Mouse (Mus musculus): ENCODE data around the gene Prdx6.

The Prdx6 gene

DNA sequence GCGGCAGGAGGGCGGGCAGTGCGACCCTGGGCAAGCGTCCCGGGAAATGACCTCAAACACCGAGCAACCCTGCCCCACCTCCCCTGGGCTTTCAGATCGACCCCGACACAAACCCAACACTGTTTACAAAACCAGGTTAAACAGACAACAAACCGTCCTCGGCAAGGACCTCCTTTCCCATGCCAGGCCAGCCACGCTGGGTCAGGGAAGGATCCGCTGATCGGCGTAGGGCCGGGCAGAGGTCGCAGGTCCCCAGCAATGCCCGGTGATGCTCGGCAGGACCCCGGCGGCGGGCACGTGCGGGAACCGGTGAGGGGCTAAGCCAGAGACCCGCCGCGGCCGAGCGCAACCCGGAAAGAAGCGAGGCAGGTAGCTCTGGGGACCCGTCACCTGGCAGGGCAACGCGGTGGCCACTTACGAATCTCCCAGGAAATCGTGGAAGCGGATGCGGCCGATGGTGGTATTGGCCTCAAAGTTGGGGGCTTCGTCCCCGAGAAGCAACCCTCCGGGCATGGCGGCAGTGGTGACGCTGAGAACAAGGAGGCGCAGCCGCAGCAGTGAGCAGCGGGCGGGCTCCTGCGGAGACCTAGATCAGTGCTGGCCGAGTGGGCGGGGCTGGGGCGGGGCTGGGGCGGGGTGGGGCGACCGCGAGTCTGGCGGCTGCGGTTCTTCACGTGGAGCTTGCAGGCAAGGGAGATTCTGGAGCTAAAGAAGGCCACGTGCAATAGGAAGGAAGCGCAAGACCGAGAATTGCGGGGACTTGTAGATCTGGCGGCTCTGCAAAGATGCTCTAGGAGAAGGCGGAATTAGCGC is at the start of gene Prdx6:
Prdx6 (minus strand) TSS at position 616 of the 813 bp plus-strand sequence.
- DNase-seq: peak; percentile 99

DNA sequence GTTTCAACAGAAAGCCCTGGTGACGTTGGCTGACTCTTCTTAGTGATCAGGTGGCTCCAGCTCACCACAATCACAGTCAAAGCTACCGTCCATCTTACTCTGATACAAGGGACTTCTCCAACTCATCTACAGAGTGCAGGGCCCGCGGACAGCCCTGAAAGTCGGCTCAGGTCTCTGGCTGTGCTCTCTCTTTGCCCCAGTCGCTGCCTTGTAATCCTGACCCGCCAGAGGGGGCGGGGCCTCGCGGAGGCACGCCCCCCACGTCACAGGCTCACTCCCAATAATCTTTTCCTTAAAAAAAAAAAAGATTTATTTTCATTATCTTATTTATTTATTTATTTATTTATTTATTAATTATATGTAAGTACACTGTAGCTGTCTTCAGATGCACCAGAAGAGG is 37.2 kb upstream of the Prdx6 start:
- no peak for DNase-seq

DNA sequence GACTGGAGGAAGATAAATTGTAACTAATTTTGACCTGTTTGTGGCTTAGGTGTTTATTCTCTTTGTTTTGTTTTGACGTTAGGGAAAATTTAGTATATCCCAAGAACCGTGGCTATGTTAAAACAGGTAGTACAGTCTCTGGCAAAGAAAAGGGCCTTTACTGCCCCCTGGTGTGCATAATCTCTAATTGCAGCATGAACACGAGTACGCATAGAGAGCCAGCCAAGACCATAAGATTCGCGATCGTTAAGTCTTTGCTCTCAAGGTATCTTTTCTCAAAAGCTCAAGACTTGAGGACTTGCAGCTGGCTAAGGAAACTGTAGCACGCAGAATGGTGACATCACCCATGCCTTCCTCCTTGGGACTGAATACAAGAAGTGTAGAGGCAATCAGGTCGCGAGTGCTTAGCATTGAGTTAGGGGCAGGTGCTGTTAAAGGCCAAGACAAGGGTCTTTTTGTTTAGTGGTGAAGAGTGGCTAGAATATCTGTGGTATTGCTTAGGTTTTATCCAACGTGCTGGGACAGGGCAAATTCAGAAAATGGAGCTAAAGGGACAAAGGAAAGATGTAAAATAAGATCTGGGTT is 35.8 kb upstream of the Prdx6 start:
- no peak for DNase-seq

DNA sequence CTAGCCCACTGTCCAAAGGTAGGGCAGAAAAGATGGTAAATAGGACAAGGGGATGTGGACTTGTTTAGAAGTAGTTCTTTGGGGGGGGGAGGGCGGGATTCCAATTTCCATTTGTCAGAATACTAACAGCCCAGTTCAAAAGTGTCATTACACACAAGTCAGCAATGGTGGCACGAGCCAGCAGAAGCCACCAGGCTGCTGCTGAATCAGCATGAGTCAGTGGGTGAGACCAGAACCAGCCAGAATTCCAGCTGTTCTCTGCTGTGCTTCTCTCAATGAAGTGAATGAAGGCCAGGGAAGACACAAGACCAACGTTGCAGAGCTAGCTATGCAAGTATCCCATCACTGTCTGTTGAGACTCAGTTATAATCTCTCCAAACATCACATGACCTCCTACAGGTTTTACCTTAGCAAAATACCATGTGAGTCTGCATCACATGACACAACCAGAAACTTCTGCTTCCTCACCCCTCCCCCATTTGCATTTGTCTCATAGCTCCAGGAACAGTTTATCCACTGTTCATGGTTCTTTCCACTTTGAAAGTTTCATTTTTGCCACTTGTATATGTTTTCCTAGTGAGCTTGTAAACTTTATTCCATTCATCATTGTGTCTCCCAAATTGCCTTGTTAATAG is 30.2 kb upstream of the Prdx6 start:
- DNase-seq: peak; percentile 58

DNA sequence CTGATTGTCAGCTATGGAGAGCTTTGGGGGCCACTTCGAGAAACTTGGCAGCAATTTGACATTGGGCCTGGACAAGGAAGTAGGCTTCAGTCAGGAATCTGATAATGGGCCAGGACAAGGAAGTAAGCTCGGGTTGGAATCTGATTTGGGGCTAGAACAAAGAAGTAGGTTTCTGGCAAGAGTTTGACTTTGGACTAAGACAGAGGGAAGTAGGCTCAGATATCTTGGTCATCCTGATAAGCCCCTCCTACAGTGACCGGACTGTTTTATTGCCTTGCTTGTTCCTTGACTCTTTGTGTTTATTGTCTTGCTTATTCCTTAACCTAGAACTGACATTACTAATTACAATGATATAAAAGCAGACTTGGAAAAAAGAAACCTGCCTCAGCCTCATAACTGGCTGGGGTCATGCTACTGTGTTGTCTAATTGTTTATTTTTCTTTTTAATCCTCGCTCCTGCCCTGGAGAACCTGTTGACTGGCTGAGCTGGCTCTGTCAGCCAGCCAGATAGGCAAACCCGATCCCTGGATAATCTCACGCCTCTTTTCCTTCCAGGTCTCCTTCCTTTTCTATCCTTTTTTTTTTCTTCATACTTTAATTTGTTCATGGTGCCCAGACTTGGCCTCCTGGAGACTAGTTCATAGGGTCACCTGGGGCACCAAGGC is 28.4 kb upstream of the Prdx6 start:
- peak; percentile 34 for DNase-seq

DNA sequence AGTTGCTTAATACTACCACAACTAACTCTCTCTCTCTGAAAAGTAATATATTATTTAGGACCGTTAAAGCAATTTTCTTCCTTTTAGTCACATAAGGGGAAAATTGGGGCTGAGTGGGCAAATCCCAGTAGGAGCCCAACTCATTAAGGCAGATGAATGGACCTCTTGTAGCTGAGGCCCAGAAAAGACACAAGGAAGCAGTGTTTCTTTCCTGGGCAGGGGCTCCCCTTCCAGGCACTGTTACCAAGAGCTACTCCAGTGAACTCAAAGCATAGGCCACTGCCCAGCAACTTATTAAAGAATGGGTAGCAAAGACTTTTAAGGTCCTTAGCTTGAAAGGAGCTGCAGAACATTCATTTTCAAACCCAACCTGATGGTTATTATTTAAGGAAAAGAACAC is 22.5 kb upstream of the Prdx6 start:
- DNase-seq: peak; percentile 44

DNA sequence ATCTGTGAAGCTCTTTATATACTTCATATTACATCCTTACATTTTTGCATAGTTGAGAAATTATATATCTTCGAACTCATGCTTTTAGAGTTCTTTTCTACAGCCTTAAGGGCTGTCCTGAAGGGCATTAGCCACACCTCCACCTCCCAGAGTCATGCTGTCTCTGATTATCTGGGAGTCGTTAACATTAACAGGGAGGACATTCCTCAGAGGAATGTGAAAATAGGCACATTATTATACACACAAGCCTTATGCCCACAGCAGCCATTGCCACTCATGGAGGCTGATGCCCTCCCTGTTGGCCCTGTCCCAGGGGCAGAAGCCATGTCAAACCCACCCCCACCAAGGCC is 20.4 kb upstream of the Prdx6 start:
- DNase-seq: no peak

DNA sequence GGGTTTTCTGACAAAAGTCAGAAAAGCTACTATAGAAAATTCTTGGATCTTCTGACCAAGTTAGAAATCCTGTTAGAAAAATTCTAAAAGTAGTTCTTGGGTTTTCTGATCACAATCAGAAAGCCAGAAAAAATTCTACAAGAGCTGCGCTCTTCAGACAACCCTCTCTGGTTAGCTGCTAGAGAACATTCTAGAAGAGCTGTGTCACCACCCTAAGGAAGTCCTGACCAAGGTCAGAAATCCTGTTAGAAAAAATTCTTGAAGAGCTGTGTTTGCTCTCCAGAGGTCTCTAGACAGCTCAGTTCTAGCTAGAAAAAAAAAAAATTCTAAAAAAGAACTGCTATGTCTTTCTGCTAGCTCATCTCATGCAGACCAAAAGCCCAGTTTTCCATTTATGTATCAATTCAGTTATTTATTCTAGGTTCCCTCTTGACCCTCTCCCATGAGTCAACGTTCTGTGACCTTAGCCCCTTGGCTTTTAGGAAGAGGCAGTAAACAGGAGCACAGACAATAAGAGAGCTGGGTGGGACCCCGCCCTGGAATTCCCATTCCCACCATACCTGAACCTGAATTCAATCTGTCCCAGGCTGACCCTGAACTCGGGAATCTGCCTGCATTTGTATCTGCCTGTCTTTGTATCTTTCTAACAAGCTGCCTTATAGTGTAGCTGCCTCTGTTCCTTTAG is 19.9 kb upstream of the Prdx6 start:
- peak; percentile 59 for DNase-seq

DNA sequence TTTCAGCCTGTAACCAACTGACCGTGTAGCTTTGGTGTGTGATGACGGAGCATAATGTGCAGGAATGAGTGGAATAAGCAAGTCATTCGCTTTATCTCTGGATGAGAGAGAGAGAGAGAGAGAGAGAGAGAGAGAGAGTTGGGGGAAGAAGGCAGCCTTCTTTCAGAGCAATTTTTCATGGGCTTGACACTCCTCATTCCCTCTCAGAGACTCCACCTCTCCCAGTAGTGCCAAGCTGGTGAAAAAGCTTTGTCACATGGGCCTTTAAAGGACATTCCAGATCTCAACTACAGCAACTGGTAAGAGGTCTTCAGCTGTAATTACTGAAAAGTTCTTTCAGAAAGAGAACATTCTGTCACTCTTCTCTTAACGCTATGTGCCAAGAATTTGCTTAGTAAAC is 18.3 kb upstream of the Prdx6 start:
- peak; percentile 90 for DNase-seq

DNA sequence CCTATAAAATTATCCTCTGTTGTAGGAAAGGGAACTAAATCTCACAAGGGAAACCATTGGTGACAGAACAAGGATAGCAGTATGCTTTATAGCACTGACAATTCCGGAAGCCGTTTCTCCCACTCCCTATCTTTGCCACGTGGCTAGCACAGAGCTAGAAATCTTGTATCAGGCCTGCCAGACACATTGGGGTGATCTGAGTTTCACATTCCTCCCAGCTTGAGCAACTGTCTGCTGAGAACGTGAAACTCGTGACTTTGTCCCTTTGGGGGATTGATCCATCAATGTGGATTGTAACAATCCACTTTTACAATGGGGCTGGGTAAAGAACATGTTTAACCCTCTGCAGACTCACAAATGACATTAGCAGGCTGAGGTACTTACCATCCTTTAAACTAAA is 17.9 kb upstream of the Prdx6 start:
- DNase-seq: peak; percentile 92

DNA sequence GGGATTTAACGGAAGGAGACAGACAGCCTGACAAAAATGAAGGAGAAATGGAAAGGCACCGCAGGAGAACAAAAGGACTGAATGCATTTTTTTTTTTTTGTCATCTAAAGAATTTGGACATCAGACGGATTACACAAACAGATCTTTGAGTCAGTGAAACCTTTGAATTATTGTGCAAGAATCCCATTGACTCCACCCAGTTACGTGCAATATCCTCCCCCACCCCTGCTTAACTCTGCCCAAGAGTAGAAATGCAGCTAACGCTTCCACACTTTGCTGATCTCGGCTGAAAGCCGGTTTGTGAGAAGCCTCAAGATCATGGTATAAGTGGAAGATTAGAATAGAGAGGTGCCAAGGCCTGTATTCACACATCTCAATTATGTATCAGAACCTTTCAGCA is 17.1 kb upstream of the Prdx6 start:
- DNase-seq: peak; percentile 74

DNA sequence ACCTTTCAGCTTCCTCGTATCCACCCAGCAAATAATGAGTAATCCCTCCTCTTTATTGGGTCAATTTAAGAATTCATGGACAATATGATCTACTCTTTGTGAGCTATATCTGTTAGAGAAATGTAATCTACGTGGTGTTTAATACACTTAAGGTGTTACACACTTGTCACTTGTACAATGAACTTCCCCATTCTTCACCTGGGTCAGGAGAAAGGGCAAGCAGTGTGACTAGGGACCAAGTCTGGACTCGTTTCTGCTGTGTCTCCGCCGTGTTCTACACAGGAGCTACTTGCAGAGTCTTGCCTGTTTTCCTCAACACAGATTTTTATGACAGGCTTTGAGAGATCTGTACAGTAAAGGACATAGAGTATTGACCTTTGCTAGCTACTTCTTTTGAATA is 13.9 kb upstream of the Prdx6 start:
- DNase-seq: no peak

DNA sequence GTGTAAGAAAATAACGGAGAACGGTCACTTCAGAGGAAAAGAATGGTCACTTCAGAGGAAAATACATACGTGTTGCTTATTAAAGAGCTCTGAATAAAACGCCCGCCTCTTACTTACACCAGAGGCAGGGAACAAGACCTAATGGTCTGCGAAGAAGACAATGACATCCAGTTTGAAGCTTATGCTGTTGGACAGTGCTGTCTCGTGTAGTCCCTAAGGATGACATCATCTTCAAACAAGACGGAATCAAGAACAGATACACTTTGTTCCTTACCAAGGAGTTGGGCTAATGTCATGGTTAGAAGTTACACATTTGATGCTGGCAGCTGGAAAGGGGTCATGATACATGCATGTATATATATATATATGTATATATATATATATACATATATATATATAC is 12.6 kb upstream of the Prdx6 start:
- no peak for DNase-seq

DNA sequence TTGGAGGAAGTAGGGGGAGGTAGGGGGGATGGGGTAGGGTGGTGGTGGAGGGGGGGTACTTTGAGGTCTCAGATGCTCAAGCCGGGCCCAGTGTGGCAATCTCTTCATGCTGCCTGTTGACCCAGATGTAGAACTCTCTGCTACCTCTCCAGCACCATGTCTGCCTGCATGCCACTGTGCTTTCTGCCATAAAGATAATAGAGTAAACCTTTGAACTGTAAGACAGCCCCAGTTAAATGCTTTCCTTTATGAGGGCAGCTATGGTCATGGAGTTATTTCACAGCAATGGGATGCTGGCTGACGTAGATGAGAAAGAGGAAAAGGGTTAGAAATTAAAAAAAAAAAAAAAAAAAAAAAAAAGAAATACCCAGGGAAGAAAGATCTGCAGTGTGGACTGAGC is 11.5 kb upstream of the Prdx6 start:
- DNase-seq: no peak

DNA sequence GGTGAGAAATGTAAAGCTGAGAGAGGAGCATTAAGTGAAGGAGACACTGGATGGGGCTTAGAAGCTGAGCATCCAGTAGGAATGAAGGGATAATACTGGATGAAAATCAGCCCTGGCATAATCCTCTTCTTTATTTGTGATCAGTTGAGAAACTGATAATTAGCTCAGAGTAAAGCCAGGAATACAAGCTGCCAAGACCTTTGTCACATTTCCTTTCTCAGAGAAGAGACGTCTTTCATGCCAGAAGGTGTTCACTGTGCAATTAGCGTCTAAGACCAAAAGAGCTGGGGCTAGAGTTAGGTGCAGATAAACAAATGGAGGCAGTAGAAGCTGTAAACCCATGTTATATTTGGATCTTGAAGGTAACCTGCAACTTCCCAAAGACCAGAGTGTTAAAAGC is 9.7 kb upstream of the Prdx6 start:
- no peak for DNase-seq

DNA sequence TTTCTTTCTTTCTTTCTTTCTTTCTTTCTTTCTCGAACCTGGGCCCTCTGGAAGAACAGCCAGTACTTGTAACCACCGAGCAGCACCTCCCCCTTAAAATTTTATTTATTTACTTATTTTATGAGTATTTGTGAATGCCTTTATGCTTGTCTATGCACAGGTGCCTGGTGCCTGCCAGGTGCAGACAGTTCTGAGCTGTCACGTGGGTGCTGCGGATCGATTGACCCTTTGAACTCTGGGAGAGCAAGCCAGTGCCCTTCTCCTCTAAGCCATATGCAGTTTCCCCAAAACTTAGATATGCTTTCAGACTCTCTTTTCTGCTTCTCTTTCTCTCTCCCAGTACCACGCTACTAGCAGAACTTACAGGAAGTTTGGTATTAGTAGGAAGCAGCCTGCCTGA is 8.1 kb upstream of the Prdx6 start:
- peak; percentile 34 for DNase-seq

DNA sequence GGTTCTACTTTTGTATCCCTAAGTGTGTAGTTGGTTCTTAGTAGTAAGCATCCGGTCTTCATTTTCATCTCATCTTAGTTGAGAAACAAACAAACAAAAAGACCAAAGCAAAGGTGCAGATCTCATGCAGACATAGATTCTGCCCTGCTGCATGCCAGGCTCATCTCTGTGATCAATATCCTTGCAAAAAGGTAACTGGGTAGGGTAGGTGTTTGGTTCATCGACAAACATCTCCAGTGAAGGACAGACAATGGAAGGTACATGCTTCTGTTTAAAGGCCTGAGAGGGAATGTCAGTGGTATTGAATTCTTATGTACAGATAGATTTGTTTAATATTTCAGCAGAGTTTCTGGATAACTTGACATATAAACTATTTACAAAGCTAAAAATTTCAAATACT is 7.3 kb upstream of the Prdx6 start:
- DNase-seq: peak; percentile 65

DNA sequence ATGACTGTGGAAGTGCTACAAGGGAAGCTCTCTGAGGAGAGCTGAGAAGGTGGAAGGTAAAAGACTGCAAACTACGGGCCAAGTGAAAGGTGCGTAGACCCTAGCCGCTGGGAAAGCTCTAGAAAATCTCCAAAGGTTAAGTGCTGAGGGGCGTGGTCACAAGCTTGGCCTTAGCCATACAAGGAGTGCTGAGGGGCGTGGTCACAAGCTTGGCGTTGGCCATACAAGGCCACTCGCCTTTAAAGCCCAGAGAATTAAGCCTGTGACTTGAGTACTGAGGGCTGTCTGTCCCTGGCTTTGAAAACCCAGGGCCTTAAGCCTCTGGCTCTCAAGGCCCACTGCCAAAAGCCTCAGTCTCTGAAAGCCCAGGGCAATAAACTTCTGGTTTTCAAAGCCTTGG is 5.9 kb upstream of the Prdx6 start:
- DNase-seq: peak; percentile 62

DNA sequence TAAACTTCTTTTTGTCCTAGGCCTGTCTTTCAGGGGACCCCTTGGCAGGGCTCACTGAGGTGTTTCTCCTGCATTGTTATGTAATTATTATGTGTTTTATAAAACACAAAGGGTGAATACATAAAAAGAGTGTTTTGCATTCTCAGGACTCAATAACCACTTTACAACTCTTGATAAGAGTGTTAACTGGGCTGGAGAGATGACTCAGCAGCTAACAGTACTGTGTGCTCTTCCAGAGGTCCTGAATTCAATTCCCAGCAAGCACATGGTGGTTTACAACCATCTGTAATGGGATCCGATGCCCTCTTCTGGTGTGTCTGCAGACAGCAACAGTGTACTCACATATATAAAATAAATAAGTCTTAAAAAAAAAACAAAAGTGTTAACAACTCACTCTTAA is 3.3 kb upstream of the Prdx6 start:
- DNase-seq: peak; percentile 15

DNA sequence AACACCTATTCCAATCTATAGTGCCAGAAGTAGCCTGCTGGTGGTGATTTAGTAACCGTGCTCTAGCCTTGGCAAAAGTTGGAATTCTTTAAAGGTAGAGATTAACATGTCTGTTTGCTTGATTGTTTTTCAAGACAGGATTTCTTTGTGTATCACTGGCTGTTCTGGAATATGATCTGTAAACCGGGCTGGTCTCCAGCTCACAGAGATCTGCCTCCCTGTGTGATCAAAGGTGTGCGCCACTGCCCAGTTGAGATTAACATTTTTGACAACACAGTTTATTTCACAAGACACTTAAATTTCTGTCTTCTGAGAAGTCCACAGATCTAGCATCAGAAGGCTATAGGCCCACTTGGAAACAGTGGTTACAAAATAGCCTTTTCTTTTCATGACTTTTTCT is 1.9 kb upstream of the Prdx6 start:
- peak; percentile 28 for DNase-seq

DNA sequence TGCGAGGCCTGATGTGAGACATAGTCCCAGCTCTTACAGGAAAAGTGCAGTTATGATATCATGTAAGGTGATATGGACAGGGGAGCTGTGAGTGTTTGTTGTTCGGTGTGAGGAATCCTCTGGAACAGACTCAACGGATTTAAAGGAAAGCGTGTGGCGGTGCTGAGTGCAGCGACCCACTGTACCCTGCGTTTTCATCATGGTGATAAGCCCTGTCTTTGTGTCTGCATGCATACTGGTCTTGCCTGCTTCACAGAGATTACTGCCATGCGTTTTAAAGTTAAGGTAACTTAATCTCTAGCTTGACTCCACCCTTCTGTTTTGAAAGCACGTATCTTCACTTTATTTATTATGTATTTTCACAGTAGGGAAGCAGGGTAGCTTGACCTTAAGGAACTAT is 1.3 kb upstream of the Prdx6 start:
- peak; percentile 39 for DNase-seq

DNA sequence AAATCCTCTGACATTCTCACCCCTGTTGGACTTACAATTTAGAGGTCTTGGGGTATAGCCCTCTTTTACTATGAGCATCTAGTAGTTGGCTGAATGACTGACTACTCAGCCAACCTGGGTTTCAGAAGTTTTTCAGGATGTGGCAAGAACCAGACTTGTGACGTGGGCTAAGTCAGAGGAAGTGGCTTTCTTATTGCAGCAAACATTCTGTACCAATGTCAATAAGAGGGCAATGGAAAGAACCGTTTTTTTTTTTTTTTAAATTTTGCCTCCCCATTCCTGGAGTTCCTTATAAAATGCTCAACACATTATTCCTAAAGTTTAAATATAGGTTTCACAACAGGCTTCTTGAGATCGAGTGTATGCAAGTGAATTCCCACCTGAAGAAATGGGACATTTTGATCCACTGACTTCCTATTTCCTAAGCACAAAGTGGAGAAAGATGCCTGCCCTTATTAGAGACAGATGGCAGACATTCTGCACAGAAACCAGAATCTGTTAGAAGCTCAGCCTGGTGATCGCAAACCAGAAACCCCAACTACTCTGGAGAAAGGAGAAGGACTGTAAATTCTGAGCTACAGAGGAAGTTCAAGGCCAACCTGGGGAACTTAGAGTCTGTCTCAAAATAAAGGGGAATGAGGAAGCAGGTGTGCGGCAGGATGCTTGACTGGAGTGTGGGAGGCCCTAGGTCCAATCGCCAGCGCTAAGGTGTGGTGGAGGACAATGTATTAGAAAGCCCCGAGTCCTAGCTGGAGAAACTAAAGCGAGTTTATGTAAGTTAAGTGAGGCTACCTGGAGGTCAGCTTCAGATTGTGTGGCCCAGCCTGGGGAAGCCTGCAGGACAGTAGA is 622 bp upstream of the Prdx6 start:
- DNase-seq: peak; percentile 88

Data from heart, adult 11 months (tissue).